Mouse (Mus musculus) ovary, postnatal 14 days (tissue): ENCODE results near the gene Ap4e1.
A peak's percentile ranks its signal among the peaks of the same experiment; 100 is the strongest.

Experiments
- DNase-seq: peaks from one replicate; pipeline ENCODE4 v3.0.0; 2022; ENCODE audit warnings: low spot score

Ap4e1 gene

DNA sequence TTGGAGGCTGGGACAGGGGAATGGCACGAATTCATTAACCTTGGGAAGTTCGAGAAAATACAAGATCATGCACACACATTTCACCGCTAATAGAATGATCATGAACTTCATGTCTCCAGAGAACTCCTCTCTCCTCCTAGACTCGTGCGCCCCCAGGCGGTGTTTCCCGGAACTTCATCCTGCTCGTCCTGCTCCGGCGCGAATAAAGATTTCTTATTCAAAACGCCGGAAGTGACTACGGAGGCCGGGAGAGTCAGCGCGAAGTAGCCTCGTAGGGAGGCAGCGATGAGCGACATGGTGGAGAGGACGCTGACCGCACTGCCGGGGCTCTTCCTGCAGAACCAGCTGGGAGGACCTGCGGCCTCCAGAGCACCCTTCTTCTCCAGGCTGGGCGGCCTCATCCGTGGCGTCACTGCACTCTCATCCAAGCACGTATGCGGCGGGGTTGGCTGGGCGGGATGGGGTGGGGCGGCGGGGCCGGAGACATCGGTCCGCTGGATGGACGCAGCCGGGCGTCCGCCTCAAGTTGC, at the start of gene Ap4e1:
TSS of gene Ap4e1 (plus strand) at position 249 of the 530 bp plus-strand sequence.
- peak; percentile 100 for DNase-seq

DNA sequence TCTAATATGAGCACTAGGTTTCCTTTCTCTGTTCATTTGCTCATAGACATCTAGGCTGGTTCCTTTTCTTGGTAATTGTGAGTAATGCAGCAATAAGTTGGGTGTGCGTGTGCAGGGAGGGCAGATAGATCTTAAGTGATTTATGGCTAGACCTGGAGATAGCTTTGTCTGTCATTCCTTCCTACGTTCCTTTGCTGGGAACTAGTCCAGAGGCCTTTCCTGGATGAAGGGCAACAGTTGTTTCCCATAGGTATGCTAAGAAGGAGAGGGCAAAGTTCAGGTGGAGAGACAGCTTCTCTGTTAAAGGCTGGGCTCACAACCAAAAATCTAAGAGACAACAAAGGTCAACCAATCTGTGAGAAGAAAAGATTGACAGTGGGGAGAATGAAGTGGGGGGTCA, 46.8 kb upstream of the Ap4e1 start:
- DNase-seq, result no peak

DNA sequence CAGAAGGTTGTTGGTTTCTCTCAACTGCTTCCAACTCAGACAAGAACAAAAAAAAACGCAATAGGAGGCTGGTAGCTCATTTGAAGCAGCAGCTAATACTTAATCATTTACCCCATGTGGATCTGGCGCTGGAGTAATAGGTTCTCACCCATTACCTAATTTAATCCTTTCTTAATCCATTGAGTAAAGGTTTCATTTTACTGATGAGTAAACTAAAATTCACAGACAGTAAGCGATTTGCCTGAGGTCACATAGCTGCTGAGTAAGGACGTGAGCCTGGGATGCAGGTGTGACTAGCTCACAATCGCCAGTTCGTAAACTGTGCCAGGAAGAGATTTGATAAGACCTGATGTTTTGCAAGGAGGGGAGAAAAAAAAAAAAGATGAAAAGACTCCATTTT, 31.1 kb upstream of the Ap4e1 start:
- no peak for DNase-seq

DNA sequence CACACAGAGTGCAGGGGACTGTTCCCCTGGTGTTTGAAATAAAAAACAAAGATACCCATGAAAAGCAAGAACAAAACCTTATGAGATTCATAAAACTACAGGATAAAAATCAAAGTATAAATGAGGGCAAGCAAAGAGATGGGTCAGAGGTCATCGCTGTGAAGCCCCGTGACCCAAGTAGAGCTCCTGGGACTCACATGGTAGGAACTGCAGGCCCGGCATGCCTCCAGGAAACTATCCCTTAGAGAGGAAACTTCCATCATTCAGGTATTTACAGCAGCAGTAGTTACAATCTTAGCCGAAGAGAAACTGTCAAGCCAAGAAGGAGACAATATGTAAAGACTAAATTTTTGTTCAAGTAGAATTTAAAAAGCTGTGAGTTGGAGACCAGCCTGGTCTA, 25.3 kb upstream of the Ap4e1 start:
- DNase-seq, result no peak

DNA sequence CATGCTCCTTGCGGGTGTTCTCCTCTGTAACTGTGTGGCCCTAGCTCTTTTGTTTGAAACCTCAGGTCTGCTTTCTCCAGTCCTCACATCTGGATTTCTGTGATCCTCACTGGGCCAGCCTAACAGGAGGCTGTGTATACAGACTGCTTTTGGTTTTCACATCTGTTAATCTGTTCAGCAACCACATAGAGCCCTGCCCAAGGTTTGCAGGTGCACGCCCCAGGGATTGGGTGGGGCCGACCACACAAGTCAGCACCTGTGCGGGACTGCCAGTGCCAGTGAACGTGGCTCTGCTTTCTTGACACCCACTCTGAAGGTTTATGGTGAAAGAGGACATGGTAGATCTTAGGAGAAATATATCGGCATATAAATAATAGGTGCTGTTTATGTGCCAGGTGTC, 18.6 kb upstream of the Ap4e1 start:
- DNase-seq, result no peak

DNA sequence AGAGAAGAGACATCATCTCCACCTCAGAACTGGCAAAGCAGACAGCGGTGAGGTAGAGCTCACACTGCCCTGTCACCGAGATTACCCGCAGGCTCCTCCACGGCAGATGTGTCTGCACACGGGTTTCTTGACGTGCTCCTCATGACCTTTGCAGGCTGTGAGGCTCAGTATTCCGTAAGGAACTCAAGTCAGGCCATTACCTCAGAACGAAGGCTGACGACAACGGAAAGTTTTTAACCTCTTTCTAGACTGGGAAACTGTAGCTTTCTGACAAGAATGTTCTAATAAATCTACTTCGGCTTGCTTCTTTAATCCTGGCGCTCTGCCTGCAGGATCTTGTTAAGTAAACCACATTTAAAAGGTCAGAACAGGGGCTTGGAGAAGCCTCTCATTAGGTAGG, 15.8 kb upstream of the Ap4e1 start:
- DNase-seq, result no peak

DNA sequence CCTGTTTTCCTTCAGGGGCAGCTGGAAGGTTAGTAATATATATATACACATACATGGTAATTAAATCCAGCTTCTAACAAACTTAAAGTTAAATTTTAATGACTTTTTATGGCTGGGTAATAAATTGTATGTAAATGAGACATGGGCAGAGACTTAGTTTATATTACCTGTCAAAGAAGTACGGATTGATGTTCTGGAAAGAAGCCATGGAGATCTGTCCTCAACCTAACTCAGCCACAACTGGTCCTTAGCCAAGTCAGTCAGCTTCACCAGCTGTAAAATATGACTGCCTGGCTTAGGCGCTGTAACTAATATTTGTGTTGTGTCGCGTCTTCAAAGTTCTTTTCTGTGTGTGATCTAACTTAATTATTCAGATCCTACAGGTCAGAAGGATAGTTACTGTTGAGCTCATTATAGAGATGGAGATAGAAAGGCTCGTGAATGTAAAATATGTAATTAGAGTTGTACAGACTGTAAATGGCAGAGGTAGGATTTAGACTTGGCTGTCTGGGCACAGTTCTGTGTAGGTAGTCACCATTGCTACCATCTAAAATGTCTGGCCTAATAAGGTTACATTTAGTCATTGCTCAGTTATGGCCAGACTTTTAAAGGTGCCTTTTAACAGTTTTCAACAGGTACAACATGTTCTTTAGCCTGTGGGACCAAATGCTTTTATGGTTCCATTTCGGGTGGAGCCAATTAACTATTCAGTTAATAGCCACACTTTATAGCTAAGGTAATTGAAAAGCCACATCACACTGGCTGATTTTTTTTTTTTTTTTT, 13.9 kb upstream of the Ap4e1 start:
- DNase-seq, result no peak

DNA sequence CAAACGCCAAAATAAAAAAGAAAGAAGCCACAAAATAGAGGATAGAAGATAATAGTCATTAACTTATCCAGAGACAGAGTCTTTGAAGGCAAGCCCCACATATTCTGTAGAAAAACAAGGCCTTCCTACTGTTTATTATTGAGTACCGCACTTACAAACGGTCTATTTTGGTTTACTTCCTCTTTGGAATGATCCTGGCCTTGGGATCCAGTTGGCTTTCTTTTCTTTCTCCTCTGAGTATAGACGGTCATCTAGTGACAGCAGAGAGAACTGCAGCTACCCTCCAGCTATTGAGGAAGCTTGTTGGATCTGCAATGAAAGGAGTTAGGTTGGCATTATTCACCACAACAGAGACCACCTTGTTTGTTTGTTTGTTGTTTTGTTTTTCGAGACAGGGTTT, 11.8 kb upstream of the Ap4e1 start:
- peak; percentile 41 for DNase-seq

DNA sequence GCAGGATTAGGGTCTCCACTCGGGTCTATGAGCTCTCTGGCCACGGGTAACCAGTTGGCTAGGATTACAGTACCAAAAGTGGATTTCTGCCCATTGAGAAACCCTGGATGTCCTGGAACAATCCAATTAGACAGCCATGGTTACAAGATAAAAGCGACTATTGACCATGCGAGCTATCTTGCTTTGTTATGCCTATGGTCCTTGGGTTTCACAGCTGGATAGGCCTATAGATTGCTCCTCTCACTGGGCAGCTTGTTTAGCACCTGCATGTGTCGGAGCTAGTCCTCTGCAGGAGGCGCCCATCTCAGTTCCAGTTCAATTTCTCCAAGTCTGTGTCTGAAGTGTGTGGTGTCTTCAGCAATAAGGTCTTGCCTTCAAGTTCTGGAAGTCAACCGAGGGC, 10.3 kb upstream of the Ap4e1 start:
- DNase-seq, result no peak

DNA sequence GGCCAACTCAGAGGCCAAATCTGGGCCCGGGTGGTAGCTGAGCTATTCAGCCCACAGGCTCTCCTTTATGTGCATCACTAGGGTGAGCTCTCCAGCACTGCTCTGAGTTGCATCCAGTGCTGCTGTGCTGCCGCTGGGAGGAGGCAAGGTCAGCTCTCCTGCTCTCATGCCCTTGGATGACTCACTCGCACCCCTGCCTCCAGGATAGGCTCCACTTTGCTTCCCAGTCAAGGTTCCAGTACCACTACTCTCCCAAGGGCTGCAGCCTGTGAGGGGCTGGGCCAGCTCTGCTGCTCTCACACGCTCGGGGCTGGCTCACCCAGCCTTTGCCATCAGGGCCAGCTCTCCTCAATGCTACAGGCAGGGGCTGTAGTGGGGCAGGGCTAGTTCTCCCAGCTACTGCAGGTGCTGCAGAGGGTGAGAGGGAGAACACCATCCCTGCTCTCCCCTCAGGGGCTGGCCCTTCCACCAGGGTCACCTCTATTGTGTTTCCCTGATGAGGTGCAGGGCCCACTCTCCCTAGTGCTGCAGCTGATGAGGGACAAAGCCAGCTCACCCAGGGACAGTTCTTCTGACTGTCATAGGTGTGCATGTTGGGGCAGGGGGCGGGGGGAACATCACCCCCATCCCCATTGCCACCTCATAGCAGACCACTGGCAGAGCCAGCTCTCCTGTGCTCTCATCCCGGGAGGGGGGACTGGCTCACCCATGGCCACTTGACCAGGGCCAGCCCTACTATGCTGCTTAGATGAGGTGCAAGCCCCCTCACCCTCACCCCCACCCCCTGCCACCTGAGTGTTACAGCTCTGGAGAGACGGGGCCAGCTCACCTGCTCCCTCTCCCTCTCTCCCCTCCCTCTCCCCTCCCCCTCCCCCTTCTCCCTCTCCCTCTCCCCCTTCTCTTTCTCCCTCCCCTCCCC, 7.9 kb upstream of the Ap4e1 start:
- DNase-seq, result no peak

DNA sequence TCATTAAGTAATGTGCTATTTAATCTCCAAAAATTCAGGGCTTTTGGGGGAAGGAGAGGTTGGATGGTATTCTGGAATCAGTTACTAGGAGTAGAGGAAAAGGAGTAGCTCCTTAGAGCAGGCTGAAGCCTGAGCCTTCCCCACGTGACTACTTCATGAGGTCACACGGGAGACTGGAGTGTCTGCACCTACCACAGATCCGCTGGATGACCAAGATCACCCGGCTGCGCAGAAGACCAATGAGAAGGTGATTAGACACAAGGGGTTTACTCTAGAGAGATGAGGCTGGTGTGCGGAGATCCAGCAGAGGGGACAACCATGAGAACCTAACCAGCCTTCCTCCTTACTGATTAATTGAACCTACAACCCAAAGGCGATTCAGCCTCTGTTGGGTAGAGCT, 4.5 kb upstream of the Ap4e1 start:
- no peak for DNase-seq

DNA sequence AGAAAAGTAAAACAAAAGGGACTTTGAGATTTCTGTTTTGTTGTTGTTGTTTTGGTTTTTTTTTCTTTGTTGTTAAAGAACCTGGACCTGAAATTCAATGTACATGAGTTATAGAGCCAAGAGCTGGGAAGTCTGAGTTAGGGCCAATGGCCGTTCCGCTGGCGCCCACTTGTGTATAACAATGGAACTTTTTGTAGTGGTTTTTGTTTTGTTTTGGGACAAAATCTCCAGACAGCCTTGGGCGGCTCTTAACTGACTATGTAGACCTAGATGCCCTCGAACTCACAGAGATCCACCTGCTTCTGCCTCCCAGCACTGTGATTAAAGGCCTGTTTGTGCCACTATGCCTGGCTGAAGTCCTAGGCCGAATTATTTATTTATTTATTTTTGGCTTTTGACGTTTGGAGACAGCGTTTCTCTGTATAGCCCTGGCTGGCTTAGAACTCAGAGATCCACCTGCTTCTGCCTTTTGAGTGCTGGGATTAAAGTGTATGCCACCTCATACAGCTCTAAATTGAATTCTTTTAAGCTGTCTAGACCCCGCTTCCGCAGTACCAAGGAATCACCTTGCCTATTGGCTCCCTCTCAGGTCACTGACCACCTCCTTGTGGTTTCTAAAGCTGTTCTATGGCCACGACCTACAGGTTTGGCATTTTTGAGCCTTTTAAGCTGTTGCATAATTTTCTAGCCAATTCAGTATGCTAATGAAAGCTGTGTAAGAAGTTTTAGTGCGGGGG, 1.7 kb upstream of the Ap4e1 start:
- DNase-seq, result peak; percentile 45

DNA sequence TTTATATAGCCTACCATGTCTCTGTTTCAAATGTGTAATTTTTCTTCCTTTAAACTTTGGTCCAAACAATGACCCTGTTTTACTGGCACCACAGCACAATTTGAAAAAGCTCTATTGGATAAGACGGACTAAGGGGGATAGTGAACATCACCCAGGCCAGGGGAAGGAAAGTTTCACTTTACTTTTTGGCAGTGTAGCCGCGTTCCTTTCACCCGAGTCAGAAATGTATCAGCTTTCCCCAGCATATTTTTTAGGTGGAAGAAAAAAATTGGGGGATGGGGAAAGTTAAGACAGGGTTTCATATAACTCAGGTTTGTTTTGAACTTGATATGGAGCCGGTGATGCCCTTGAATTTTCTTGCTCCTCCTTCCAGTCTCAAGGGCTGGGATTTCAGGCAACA, 1.0 kb upstream of the Ap4e1 start:
- DNase-seq, result no peak

DNA sequence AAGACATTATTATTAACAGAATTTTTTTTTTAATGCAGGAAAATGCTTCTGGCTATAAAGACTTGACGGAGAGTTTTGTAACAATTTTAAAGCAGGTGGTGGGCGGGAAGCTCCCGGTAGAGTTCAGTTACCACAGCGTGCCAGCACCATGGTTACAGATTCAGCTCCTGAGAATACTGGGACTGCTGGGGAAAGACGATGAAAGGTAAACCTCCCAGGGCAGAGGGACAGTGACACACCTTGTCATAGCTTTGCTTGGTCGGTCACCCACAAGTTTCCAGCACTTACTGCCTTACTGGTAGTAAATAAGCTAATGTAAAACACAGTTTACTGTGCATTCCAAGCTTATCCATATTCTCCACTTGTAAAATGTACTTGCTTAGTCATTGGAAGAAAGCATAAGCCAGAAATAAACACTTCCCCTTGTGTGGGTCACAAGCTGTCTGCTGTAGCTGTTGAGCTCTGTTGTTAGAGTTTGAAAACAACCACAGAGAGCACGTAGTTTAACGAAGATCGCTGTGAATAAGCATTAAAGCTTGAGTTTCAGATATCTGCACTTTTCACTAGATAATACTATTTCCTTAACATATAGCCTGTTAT, 26.6 kb downstream of the Ap4e1 start:
- no peak for DNase-seq

DNA sequence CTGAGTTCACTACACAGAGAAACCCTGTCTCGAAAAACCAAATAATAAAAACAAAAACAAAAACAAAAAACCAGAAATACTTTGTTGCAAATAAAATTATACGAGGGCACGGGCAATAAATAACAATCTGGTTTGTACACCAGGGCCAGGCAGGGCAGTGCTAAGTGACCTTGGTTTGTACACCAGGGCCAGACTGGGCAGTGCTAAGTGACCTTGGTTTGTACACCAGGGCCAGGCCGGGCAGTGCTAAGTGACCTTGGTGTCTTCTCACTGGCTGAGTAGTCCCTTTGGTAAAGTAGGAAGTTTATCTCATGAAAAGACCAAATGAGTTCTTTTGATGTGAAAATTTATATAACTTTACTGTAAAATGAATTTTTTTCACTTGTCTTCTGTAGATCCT, 28.8 kb downstream of the Ap4e1 start:
- DNase-seq, result no peak

DNA sequence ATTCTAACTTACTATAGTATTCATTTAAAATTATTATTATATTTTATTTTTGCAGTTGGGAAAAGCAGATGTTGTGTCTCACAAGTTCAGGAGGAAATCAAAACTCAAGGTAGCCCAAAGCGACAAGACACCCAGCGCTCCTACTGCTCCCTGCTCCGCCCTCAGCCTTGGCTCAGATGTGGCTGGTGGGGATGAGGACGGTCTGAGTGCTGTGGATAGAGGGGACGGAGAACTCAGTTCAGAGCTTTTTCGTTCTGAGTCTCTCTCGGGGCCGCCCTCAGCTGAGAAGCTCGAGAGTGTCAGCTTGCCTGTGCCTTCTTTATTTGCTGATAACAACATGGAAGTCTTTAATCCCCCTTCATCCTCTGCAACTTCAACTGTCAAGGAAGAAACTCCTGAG, 53.0 kb downstream of the Ap4e1 start:
- DNase-seq, result no peak

DNA sequence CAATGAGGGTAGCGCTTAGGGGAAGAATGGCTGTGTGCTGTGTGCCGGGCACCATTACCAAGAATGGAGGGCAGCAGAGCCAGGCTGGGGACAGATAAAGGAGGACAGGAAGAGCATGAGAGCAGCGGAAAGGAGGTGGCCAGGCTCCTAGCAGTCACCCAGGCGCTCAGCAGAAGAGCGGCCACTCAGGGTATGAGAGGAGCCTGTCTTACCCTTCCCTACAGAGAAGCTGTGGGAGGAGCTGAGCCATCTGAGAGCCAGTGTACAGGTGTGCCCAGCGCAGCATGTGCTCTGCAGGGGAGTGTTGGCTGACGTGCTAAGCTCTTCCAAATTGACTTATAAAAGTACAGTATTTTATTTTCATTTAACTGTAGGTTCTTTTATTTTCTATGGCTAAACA, 60.3 kb downstream of the Ap4e1 start:
- no peak for DNase-seq

DNA sequence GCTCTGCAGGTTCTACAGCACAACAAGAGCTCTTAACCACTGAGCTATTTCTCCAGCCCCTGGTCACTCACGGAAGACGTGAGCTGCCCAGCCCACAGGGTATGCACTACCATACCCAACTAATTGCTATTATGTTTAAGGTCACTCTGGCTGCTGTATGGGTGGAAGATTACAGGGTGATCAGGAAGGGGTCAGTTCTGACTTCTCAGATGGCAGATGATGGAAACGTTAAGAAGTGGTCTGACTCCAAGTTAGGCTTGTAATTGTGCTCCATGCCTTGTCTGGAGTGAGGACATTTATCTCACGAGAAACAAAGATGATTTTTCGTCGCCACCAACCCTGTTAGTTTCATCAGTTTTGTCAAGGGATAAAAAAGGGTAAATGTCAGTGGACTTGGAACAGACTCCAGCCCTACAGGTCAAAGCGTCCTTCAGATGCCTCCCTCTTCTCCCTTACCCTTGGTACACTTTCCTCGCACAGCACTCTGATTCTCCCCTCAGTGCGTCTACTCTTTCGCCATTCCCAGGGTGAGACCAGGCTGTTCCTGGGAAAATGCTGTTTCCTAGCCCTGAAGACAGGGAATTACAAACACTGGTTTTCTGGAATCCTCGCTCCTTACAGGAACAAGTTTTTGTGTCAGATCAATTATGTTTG, 61.4 kb downstream of the Ap4e1 start:
- no peak for DNase-seq

DNA sequence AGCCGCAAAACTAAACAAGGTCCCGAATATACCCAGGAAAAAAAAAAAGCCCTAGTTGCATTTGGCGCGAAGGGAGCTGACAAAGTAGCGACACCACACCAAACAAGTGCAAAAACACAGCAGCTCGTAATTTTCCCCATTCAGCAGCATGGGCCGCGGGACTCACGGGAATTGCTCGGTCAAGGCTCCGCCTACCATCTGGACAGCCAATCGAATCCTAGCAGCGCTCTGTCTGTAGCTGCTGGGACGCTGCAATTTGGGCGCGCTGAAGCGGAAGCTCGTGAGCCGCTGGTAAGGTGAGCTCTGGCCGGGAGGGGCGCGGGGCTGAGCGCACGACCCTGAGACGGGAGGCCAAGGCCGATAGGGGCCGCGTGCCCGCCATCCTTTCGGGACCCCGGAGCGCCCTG, 61.9 kb downstream of the Ap4e1 start, which contains the start of gene Blvra:
TSS of gene Blvra (plus strand) at position 231 of the 407 bp plus-strand sequence.
- DNase-seq, result peak; percentile 69

DNA sequence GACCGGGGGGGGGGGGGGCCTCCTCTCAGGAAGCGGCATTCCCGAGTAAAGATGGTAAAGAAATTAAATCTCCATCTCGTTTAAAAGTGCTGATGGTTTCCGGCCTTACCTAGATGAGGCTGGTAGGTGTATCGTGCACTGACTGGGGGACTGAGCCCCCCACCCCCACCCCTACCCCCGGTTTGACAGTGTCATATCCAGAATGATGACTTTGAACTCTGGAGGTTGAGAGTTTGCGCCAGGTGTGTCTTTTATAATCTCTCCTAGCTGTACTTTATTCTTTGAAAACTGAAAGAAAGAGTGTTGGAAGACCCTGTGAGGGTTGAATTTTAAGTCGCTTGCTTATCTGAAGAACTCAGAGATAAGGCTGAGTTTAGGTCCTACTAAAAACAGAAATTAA, 62.4 kb downstream of the Ap4e1 start:
- DNase-seq, result no peak

DNA sequence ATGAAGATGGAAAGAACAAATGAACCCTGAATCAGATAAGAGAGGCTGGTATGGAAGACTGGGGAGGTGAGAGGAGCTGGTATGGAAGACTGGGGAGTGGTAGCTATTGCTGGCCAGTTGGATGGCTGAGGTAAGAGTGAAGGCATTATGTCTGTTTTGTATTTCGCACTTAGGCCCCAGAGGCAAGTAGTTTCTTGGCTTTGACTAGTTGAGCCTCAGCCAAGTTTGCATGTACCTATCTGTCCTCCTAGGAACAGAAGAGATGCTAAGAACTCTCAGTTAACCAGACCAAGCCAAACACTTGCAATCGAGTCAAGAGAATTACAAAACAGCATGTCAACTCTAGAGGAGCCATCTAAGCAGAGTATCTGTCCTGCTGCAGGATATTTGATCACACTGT, 65.6 kb downstream of the Ap4e1 start:
- DNase-seq, result no peak
